Mouse (Mus musculus): ENCODE measurements around the gene Socs7. TPM values are rescaled to one million over a fixed set of nuclear protein-coding genes. Genes with fewer than 3 reads are reported as not detected.

Gene Socs7
- polyA plus RNA-seq, 1 experiment, result not detected

GRCm38 (mm10) chr11:97394146-97394545 is 31.8 kb downstream of the Socs7 start:
- WGBS, result 83% methylated on average over 11 of the region's 11 CpGs
- no peak overlapping the region for H3K27ac ChIP-seq (ENCODE audit: insufficient read depth, low read depth, low read length)
- peaks cover 12% of the 10 kb centered on the region; the same call in 1 of the 2 replicates for H3K4me1 ChIP-seq (ENCODE audit: control insufficient read depth, insufficient read depth, low read length)
- TF ChIP-seq POLR2A (IDR thresholded peaks at IDR 0.05; ENCODE audit: insufficient read depth, low read depth, low read length) (no peak), CTCF (IDR thresholded peaks at IDR 0.05; ENCODE audit: insufficient read depth, low read depth, low read length) (no peak)
- H3K4me3 ChIP-seq (ENCODE audit: insufficient read depth, low read depth, low read length), result no peak overlapping the region

DNA sequence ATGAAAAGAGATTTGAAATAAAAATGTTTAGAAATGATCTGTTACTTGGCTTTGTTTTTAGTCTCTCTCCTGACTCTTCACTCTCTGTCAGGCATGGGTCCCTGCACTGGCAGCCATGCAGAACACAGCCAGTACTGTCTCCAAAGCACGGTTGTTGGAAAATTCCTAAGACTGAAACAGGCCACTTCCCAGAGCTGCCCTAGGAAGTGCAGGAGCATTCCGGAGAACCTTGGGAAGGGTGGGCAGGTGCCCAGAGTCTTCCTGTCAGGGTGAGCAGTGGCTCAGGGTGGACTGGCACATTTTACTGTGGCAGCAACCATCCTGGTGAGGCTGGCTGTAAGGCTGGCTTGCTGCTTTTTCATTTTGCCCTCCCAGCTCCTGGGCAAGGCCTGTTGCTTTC is 36.2 kb downstream of the Socs7 start:
- H3K4me1 ChIP-seq (ENCODE audit: control insufficient read depth, insufficient read depth, low read length), result peaks cover 15% of the 10 kb centered on the region
- TF ChIP-seq POLR2A (IDR thresholded peaks at IDR 0.05; ENCODE audit: insufficient read depth, low read depth, low read length), result no peak
- no peak overlapping the region for H3K27ac ChIP-seq (ENCODE audit: insufficient read depth, low read depth, low read length)
- 69% methylated on average over 2 of the region's 2 CpGs for WGBS
- H3K4me3 ChIP-seq (ENCODE audit: insufficient read depth, low read depth, low read length), result no peak overlapping the region

GRCm38 (mm10) chr11:97399958-97400710 is 37.8 kb downstream of the Socs7 start:
- WGBS, result 4% methylated on average over 23 of the region's 23 CpGs
- H3K4me1 ChIP-seq (ENCODE audit: control insufficient read depth, insufficient read depth, low read length), result peaks cover 23% of the 10 kb centered on the region
- H3K27ac ChIP-seq (ENCODE audit: insufficient read depth, low read depth, low read length), result no peak overlapping the region; the same call in 1 of the 2 replicates
- peak overlapping the region; percentile 40 for H3K4me3 ChIP-seq (ENCODE audit: insufficient read depth, low read depth, low read length)
- TF ChIP-seq CTCF (IDR thresholded peaks at IDR 0.05; ENCODE audit: insufficient read depth, low read depth, low read length) (peak; percentile 92), POLR2A (IDR thresholded peaks at IDR 0.05; ENCODE audit: insufficient read depth, low read depth, low read length) (no peak; the same call in 1 of the 2 replicates)

- H3K4me1 ChIP-seq (ENCODE audit: control insufficient read depth, insufficient read depth, low read length), result peaks cover 32% of the 10 kb centered on the region
- TF ChIP-seq CTCF (IDR thresholded peaks at IDR 0.05; ENCODE audit: insufficient read depth, low read depth, low read length) (no peak), POLR2A (IDR thresholded peaks at IDR 0.05; ENCODE audit: insufficient read depth, low read depth, low read length) (no peak)
- WGBS, result 18% methylated on average over 6 of the region's 6 CpGs
- no peak overlapping the region for H3K4me3 ChIP-seq (ENCODE audit: insufficient read depth, low read depth, low read length)
- peak overlapping the region; percentile 16; the same call in 1 of the 2 replicates for H3K27ac ChIP-seq (ENCODE audit: insufficient read depth, low read depth, low read length)
Observed at GRCm38 (mm10) chr11:97401082-97401481, 38.7 kb downstream of the Socs7 start.

DNA sequence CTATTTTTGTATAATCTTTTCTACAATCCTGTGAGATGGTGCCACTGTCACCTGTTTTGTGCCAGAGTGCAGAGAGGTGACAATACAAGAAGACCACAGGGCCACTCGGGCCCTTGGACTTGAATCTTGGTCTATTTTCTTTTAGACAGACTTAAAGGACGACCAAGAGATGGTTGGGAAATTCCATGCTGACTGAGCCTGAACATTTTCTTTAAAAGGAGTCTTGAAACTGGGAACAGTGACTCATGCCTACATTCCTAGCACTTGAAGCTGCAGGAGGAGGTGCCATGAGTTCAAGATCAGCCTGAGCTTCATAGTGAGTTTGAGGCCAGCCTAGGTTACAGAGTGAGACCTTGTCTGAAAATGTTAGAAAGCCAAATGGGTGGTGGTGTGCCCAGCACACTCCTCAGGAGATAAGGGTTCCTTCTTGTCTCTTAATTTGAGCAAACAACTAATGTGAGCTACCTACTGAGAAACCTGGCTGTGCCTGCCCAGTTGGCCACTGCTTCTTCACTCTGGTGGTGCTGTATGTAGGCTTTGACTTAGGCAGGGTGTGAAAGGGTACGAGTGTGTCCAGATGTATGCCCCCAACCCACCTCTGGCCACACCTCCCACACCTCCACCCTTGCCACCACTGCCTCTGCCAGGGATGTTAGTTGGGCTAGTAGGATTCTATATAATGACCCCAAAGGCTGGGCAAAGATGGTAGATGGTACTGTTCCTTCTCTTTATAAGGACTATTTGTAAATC is 39.5 kb downstream of the Socs7 start:
- Histone ChIP-seq H3K27ac (ENCODE audit: insufficient read depth, low read depth, low read length) (peak overlapping the region; percentile 18; the same call in 1 of the 2 replicates), H3K4me3 (ENCODE audit: insufficient read depth, low read depth, low read length) (no peak overlapping the region), H3K4me1 (ENCODE audit: control insufficient read depth, insufficient read depth, low read length) (peaks cover 40% of the 10 kb centered on the region)
- 65% methylated on average over 3 of the region's 3 CpGs for WGBS
- TF ChIP-seq CTCF (IDR thresholded peaks at IDR 0.05; ENCODE audit: insufficient read depth, low read depth, low read length) (no peak), POLR2A (IDR thresholded peaks at IDR 0.05; ENCODE audit: insufficient read depth, low read depth, low read length) (no peak)

DNA sequence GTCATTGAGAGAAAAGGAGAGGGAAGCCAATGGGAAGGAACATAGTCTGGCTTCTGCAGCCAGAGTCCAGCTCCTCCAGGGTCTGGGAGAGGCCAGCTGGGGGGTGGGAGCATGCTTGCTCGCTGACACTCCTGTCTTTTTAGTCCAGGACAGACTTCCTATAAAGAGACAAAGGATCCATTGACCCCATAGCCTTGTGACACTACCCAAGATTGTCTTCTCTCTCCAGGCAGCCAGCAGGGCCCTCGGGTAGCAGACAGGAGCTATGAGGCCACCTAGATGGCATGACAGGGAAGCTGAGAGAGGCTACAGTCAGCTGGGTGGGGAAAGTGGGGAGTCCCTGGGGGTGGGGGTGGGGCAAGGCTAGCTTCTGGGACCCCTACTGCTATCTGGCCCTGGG is 40.4 kb downstream of the Socs7 start:
- no peak overlapping the region for H3K27ac ChIP-seq (ENCODE audit: insufficient read depth, low read depth, low read length)
- TF ChIP-seq CTCF (IDR thresholded peaks at IDR 0.05; ENCODE audit: insufficient read depth, low read depth, low read length) (no peak), POLR2A (IDR thresholded peaks at IDR 0.05; ENCODE audit: insufficient read depth, low read depth, low read length) (no peak)
- H3K4me1 ChIP-seq (ENCODE audit: control insufficient read depth, insufficient read depth, low read length), result peaks cover 40% of the 10 kb centered on the region
- 70% methylated on average over 2 of the region's 2 CpGs for WGBS
- H3K4me3 ChIP-seq (ENCODE audit: insufficient read depth, low read depth, low read length), result no peak overlapping the region

GRCm38 (mm10) chr11:97403614-97404183 is 41.3 kb downstream of the Socs7 start:
- TF ChIP-seq POLR2A (IDR thresholded peaks at IDR 0.05; ENCODE audit: insufficient read depth, low read depth, low read length) (no peak), CTCF (IDR thresholded peaks at IDR 0.05; ENCODE audit: insufficient read depth, low read depth, low read length) (no peak)
- Histone ChIP-seq H3K4me3 (ENCODE audit: insufficient read depth, low read depth, low read length) (peak overlapping the region; percentile 57; the same call in 1 of the 2 replicates), H3K4me1 (ENCODE audit: control insufficient read depth, insufficient read depth, low read length) (peaks cover 40% of the 10 kb centered on the region), H3K27ac (ENCODE audit: insufficient read depth, low read depth, low read length) (no peak overlapping the region)
- WGBS, result 42% methylated on average over 8 of the region's 8 CpGs

DNA sequence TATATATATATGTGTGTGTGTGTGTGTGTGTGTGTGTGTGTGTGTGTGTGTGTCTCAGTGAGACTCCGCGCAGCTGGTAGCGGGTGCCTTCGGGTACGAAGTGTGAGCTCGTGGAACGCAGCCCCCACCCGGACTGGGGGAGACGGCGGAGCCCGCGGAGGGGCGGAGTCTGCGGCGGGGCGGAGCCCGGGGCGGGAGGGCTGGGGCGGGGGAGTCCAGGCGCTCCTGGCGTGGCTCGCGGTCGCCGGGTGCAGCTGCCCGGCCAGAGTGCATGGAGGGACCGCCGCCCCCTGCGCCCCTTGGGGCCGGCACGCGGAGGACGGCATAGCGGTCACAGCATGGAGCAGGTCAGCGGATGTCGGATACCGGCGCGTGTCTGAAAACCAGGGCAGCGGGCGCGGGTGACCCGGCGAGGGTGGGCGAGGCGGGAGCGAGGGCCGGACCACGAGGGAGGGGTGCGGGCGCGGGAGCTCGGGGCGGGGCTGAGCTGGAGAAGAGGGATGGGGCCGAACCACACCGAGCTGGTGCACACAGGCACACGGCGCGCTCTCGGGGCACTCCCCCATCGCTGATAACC is 41.9 kb downstream of the Socs7 start:
- under 1% methylated on average over 59 of the region's 61 CpGs for WGBS
- Histone ChIP-seq H3K4me1 (ENCODE audit: control insufficient read depth, insufficient read depth, low read length) (peaks cover 40% of the 10 kb centered on the region), H3K4me3 (ENCODE audit: insufficient read depth, low read depth, low read length) (peak overlapping the region; percentile 57), H3K27ac (ENCODE audit: insufficient read depth, low read depth, low read length) (no peak overlapping the region)
- no peak for TF ChIP-seq CTCF (IDR thresholded peaks at IDR 0.05; ENCODE audit: insufficient read depth, low read depth, low read length)
- no peak for TF ChIP-seq POLR2A (IDR thresholded peaks at IDR 0.05; ENCODE audit: insufficient read depth, low read depth, low read length)
